8 mouse cellular contexts compared by ENCODE assay signal in the genomic region with DNA sequence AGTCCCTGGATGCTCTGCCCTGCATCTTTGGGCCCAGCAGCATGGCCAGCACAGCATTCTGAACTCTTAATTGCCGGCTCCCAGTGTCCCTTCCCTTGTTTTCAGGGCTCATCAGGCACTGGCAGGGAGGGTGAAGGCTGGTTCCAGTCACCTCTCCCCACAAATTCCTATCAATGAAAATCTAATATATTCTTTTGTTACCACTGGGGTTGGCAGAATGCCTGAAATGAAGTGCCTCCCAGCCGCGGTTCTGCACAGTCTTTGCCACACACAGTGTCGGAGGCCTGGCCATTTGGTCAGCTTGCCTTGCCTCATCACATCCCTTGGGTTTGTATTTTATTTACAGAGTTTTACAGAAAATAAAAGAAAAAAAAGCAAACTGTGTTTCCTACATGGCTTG. TPM values are rescaled to one million over a fixed set of nuclear protein-coding genes. Genes with fewer than 3 reads are reported as not detected.
A peak's percentile ranks its signal among the peaks of the same experiment; 100 is the strongest.
DNase-seq lines count a peak whose midpoint lies in the region; ATAC-seq and TF ChIP-seq lines count a peak whose summit lies in the region.
"Had no signal": no experiment of that assay in that cellular context is flagged by ENCODE, and none has a peak within 500 bp of the region (broad histone marks: within the 10 kb centered on the region; RNA-seq: fewer than 3 reads in every experiment).

No protein-coding gene starts in this region.

- 43% methylated on average over 4 of the region's 4 CpGs for WGBS in bone marrow, adult 2 months
- 88% methylated on average over 4 of the region's 4 CpGs for WGBS in embryonic facial prominence, embryonic 14.5 days
- 88% methylated on average over 4 of the region's 4 CpGs for WGBS in midbrain, embryonic 10.5 days

- H3K4me1 ChIP-seq in bone marrow, adult 2 months (ENCODE audit: control insufficient read depth, insufficient read depth, low read length), result peaks cover 3% of the 10 kb centered on the region
- peaks cover 6% of the 10 kb centered on the region; the same call in 1 of the 2 replicates for H3K4me1 ChIP-seq in embryonic facial prominence, embryonic 14.5 days (ENCODE audit: control insufficient read depth, insufficient read depth, low read length)
- peaks cover 34% of the 10 kb centered on the region for H3K4me1 ChIP-seq in midbrain, embryonic 10.5 days

- H3K4me3 ChIP-seq in bone marrow, adult 2 months (replicated peaks; ENCODE audit: control insufficient read depth, low read depth, low read length), result no peak overlapping the region
- H3K4me3 ChIP-seq in embryonic facial prominence, embryonic 14.5 days (ENCODE audit: low read depth, low read length), result no peak overlapping the region
- H3K4me3 ChIP-seq in midbrain, embryonic 10.5 days, result no peak overlapping the region

- H3K27me3 ChIP-seq in embryonic facial prominence, embryonic 14.5 days (replicated peaks; ENCODE audit: control insufficient read depth, insufficient read depth, low read length), result no peaks in the 10 kb centered on the region
- no peaks in the 10 kb centered on the region for H3K27me3 ChIP-seq in midbrain, embryonic 10.5 days (ENCODE audit: low read depth, poor library complexity, severe bottlenecking)

- no peaks in the 10 kb centered on the region for H3K9me3 ChIP-seq in embryonic facial prominence, embryonic 14.5 days (ENCODE audit: control insufficient read depth, low read length)
- H3K9me3 ChIP-seq in midbrain, embryonic 10.5 days (replicated peaks), result no peaks in the 10 kb centered on the region

- no peak for TF ChIP-seq CTCF in bone marrow, adult 2 months (IDR thresholded peaks at IDR 0.05; ENCODE audit: control insufficient read depth, insufficient read depth, low read length)

- TF ChIP-seq POLR2A in bone marrow, adult 2 months (IDR thresholded peaks at IDR 0.05; ENCODE audit: borderline replicate concordance, control insufficient read depth, low read depth, low read length), result no peak

- H3K36me3 ChIP-seq in embryonic facial prominence, embryonic 14.5 days (ENCODE audit: control insufficient read depth, insufficient read depth, low read length), result peaks cover 68% of the 10 kb centered on the region
- H3K36me3 ChIP-seq in midbrain, embryonic 10.5 days, result peaks cover 67% of the 10 kb centered on the region

- peak overlapping the region; percentile 82; the same call in 1 of the 2 replicates for H3K27ac ChIP-seq in bone marrow, adult 2 months (ENCODE audit: control insufficient read depth, insufficient read depth, low read depth, low read length, poor library complexity)
- H3K27ac ChIP-seq in embryonic facial prominence, embryonic 14.5 days (replicated peaks; ENCODE audit: low read depth, low read length), result peak overlapping the region; percentile 61
- H3K27ac ChIP-seq in midbrain, embryonic 10.5 days (replicated peaks), result peak overlapping the region; percentile 33; the same call in 1 of the 2 replicates

- H3K9ac ChIP-seq in embryonic facial prominence, embryonic 14.5 days (ENCODE audit: low read depth, low read length), result no peak overlapping the region

- DNase-seq in layer of hippocampus, adult 11-12 months (ENCODE audit: low spot score), result peak; percentile 23
- no peak for DNase-seq in layer of hippocampus, adult 8-10 months (ENCODE audit: low spot score in 2 of 2)
- no peak for DNase-seq in embryonic facial prominence, embryonic 14.5 days (ENCODE audit: low spot score)
- DNase-seq in midbrain, embryonic 10.5 days (ENCODE audit: low spot score), result no peak
- DNase-seq in ovary, adult 18-20 months (ENCODE audit: low spot score), result no peak
- DNase-seq in layer of hippocampus, postnatal 25 days (ENCODE audit: extremely low spot score in 1 of 2, low spot score in 1 of 2), result no peak

- H3K4me2 ChIP-seq in embryonic facial prominence, embryonic 14.5 days (ENCODE audit: low read depth, low read length), result no peak overlapping the region

- ATAC-seq in embryonic facial prominence, embryonic 14.5 days (ENCODE audit: low read depth), result no peak

RNA-seq across cellular contexts. Expression of a gene that starts 14.5 kb away (rescaled TPM):
- 10 to 100 TPM; 67.5 to 77.9 (median 71.5) TPM for total RNA-seq in layer of hippocampus, adult 8-10 months (2022)
- 77.0 and 79.4 TPM in 2 replicates for polyA plus RNA-seq in bone marrow, adult 2 months (2011; ENCODE audit: insufficient read depth, insufficient read length, low replicate concordance, missing spikeins)
- 80.9 and 82.5 TPM in 2 replicates for polyA plus RNA-seq in embryonic facial prominence, embryonic 14.5 days (2014; fragmentation: Nextera tagmentation; extraction: Ambion mirVana)
- 137 TPM in 2 replicates for polyA plus RNA-seq in midbrain, embryonic 10.5 days (2016; fragmentation: Nextera tagmentation; extraction: Ambion mirVana)
- 10 to 100 TPM; 63.3 to 71.7 TPM for total RNA-seq in layer of hippocampus, postnatal 25 days (2021)

RNA-seq across cellular contexts. Expression of a gene that starts 15.4 kb away (rescaled TPM):
- total RNA-seq in layer of hippocampus, adult 8-10 months (2022), result under 1 TPM in 1 of 4 experiments, not detected in 3; 0.79 TPM
- not detected in 2 replicates for polyA plus RNA-seq in bone marrow, adult 2 months (2011; ENCODE audit: insufficient read depth, insufficient read length, low replicate concordance, missing spikeins)
- 1.7 and 1.9 TPM in 2 replicates for polyA plus RNA-seq in embryonic facial prominence, embryonic 14.5 days (2014; fragmentation: Nextera tagmentation; extraction: Ambion mirVana)
- 0.29 and 0.62 TPM in 2 replicates for polyA plus RNA-seq in midbrain, embryonic 10.5 days (2016; fragmentation: Nextera tagmentation; extraction: Ambion mirVana)
- not detected for total RNA-seq in layer of hippocampus, postnatal 25 days (2021)
- total RNA-seq: hematopoietic stem cell, adult 5-6 weeks had no signal

RNA-seq across cellular contexts. Expression of a gene that starts 16.8 kb away (rescaled TPM):
- total RNA-seq in layer of hippocampus, adult 8-10 months (2022), result 10 to 100 TPM; 75.4 to 83.7 (median 81.8) TPM
- polyA plus RNA-seq in bone marrow, adult 2 months (2011; ENCODE audit: insufficient read depth, insufficient read length, low replicate concordance, missing spikeins), result 11.9 and 23.1 TPM in 2 replicates
- 22.4 and 23.6 TPM in 2 replicates for polyA plus RNA-seq in embryonic facial prominence, embryonic 14.5 days (2014; fragmentation: Nextera tagmentation; extraction: Ambion mirVana)
- polyA plus RNA-seq in midbrain, embryonic 10.5 days (2016; fragmentation: Nextera tagmentation; extraction: Ambion mirVana), result 15.9 and 20.0 TPM in 2 replicates
- total RNA-seq in layer of hippocampus, postnatal 25 days (2021), result 10 to 100 TPM; 83.2 to 92.9 TPM

RNA-seq across cellular contexts. Expression of a gene that starts 56.0 kb away (rescaled TPM):
- total RNA-seq in layer of hippocampus, adult 8-10 months (2022), result 100 to 1,000 TPM; 258 to 301 (median 285) TPM
- polyA plus RNA-seq in bone marrow, adult 2 months (2011; ENCODE audit: insufficient read depth, insufficient read length, low replicate concordance, missing spikeins), result 37.5 and 58.3 TPM in 2 replicates
- 92.7 and 102 TPM in 2 replicates for polyA plus RNA-seq in embryonic facial prominence, embryonic 14.5 days (2014; fragmentation: Nextera tagmentation; extraction: Ambion mirVana)
- 85.4 and 101 TPM in 2 replicates for polyA plus RNA-seq in midbrain, embryonic 10.5 days (2016; fragmentation: Nextera tagmentation; extraction: Ambion mirVana)
- total RNA-seq in layer of hippocampus, postnatal 25 days (2021), result 100 to 1,000 TPM; 293 to 332 TPM
